Mouse (Mus musculus) thymus, postnatal 0 days (tissue): ENCODE data around the gene Rerg. TPM values are rescaled to one million over a fixed set of nuclear protein-coding genes. Genes with fewer than 3 reads are reported as not detected.

ENCODE experiments used
- DNase-seq: peaks from one replicate; pipeline ENCODE4 v3.0.0-alpha.2; 2015; ENCODE audit warnings: low spot score
- polyA plus RNA-seq: library from polyadenylated mRNA; unstranded; fragments of >200 nt; fragmentation: Nextera tagmentation; extraction: Ambion mirVana; gene quantifications from 2 replicates; pipeline ENCODE4 v1.2.1, GENCODE M21; 2015

The Rerg gene
- polyA plus RNA-seq, 1 experiment from 2014 or later = 1.6 TPM

DNA sequence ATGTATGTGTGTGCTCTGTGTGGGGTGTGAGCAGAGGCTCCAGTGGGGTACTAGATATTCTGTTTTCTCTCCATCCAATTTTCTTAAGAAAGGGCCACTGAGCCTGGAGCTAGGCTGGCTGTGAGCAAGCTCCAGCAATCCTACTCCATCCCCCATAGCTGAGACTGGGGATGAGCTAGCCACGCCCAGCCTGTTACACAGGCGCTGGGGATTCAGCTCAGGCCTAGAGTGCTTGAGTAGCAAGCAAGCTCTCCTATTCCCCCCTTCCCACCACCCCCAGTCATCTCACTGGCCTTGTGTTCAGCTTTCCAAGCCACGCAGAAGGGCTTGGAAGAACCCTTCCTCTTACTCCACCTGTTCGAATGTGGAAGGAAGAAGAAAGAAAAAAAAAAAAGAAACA is 7.2 kb downstream of the Rerg start:
- DNase-seq = no peak

DNA sequence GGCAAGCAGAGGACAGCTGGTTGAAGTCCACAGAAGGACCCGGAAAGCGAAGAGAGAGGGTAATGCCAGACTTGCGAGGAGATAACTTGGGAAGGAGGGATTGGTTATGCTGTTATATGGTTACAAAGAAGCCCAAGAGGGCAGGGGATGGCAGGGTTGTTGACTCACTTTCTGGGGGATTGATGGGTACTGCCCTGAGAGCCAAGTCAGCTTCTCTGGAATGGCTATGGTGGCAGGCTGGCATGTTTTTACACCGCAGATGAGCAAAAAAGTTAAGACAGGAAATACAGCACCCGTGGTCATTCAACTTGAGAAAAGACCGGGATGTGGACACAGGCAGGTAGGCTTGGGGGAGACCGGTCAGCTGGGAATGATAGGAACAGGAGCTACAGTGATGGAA is 7.8 kb downstream of the Rerg start:
- no peak for DNase-seq

GRCm38 (mm10) chr6:137161491-137162088 is 8.7 kb downstream of the Rerg start:
- DNase-seq = no peak

DNA sequence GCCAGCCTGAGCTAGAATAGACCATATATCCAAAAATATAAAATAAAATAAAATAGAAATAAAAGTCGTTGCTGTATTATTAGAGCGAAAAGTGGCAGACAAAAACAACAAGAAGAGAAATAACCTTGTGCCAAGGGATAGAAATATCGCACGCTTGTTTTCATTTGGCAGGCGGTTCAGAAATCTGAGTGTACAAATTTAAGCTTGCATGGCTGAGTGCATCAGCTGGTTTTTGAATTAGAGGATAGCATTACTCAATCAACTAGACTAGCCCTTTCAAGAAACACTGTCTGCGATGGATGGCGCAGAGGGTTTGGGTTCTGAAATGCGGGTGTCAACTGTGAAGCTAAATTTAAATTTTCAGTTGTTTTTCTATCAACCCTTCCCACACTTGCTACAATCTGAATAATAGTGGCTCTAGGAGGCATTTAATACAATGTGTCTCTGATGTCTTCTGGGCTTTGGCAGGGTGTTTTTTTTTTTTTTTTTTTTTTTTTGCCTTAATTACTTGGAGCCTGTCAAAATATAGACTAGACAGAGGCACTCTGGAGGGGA is 10.8 kb downstream of the Rerg start:
- no peak for DNase-seq

DNA sequence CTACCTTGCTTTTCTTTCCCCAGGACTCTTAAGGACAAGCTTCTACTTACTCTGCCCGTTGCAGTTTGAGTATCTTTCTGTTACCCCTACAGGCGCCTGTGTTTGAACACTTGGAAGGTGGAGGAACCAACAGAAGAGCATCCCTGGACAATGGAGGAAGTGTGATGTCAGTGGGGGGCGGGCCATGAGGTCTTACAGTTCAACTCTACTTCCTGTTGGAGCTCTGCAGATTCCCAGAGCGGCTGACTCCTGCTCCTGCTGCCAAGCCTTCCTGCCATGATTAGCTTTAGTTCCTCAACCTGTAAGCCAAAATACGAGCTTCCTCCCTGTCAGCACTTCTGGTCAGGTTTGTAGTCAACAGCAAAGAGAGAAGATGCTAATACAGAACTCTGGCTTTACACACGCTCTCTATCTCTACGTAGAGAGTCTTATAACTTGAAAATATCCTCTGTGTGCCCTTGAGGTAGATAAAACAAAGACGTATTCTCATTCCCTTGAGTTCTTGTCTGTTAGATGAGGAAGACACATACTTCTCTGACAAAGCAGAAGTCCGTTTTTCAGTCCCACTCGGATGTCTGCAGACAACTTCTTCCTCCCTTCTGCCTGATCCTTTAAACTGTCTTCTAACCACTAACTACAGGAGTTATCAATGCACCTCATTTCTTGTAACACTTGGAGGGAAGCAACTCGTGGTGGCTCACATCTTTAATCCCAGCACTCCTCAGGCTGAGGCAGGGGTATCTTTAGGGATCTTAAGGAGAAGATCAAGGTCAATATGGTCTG is 13.7 kb downstream of the Rerg start:
- peak; percentile 3 for DNase-seq

DNA sequence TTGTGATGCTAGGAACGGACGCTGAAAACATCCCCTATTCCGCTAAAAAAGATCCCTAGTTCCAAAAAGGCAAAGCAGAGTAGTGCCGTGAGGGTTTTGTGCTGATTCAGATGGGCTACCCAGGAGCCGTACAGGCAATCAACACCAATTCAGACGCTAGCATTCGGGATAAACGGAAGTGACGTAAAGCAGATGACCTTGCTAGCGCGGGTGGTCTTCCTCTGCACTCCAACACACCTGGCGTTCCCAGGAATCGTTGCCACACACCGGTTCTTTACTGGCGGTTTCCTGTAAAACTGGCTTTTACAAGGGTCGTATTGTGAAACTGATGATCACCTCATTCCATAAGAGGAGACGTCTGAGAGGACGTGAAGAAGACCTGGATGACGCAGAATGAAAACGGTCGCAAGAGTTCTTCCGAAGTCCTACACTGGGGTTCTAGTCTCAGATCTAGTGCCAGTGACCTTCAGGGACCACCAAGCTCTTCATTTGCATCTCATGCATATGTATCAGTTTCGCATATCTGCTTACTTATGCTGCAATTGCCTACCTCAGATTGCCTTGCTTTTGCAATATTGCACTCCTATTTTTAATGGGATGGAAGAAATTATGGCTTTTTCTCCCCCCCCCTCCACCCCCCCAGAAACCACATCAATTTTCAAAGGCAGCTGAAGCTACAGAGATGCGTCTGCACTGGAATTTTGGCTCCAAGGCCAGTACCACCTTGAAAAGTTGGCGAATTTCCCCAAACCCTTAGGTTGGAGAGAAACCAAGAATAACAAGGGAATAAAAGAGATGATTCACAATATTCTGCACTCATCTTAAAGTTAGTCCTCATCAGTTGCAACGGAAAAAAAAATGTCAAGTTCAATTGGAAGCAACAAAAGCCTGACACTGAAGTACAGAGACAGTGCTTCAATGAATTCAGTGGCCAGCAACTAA is 14.8 kb downstream of the Rerg start:
- DNase-seq = no peak

DNA sequence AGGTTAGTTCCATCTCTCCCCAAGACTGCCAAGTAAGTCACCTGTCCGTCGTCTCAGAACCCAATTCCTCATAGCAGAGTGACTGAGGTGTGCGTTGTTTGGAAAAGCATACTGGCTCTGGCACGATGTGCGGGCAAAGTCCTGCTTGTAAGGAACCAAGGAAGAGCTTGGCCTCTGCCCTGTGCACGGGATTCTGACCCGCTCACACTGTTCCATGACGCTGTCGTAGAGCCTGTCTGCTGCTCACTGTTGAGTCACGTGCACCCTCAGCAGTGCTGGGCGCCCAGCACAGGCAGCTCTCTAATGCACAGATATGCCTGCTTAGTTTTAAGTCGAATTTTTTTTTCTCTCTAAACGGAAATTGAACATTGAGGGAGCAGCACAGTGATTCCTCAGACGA is 17.3 kb downstream of the Rerg start:
- DNase-seq = no peak

DNA sequence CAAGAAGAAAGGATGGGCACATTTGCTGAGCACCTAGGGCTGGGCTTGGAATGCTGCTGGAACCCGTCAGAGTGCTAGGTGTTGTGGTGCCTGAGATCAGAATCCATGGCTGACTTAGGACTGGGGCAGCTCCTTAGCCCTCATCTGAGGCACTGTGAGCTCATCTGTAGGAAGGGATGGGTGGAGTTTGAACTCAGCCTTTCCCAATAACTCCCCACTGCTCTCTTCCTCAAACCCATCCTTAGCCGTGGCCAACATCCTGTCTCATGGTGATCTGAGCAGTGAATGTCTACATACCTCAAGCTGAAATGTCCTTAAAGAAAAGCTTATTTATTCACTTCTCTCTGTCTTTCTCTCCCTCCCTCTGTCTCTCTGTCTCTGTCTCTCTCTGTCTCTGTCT is 19.3 kb downstream of the Rerg start:
- DNase-seq = no peak

- DNase-seq = no peak
Measured at GRCm38 (mm10) chr6:137149833-137150232, 20.5 kb downstream of the Rerg start.

DNA sequence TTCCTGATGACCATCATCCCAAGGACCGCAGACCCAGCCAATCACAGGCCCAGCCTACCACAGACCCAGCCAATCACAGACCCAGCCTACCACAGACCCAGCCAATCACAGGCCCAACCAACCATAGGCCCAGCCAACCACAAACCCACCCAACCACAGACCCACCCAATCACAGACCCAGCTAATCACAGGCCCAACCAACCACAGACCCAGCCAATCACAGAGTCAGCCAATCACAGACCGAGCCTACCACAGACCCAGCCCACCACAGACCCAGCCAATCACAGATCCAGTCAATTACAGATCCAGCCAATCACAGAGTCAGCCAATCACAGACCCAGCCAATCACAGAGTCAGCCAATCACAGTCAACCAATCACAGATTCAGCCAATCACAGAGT is 23.4 kb downstream of the Rerg start:
- DNase-seq = no peak

GRCm38 (mm10) chr6:137145611-137146010 is 24.7 kb downstream of the Rerg start:
- DNase-seq = no peak

- DNase-seq = no peak
Measured at GRCm38 (mm10) chr6:137144958-137145535, 25.2 kb downstream of the Rerg start.

GRCm38 (mm10) chr6:137144526-137144840 is 25.8 kb downstream of the Rerg start:
- DNase-seq = no peak

DNA sequence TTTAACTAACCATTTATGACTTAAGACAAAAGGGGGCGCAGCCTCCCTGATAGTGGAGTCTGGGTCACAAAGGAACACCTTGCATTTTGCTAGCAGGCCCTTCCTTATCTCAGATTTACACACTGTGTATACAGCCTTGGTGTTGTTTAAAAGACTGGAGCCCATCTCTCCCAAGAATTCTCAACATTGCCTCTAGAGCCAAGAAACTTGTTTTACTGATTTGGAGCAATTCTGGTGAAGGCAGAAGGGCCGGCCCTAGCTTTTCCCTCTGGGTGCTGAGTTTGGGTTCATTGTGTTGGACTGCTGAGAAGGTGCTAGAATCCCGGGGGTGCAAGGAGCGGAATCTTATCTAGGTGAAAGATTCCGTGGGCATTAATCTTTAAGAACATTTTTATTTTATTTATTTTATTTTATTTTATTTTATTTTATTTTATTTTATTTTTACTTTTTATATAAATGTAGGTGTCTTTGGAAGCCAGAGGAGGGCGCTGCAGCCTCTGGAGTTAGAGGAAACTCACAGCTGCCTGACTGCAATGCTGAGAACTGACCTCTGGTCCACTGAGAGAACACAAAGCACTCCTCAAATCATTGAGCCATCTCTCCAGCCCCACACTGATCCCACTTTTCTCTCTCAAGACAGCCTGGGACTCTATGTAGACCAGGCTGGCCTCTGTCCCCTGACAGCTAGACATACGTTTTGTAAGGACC is 26.3 kb downstream of the Rerg start:
- no peak for DNase-seq

DNA sequence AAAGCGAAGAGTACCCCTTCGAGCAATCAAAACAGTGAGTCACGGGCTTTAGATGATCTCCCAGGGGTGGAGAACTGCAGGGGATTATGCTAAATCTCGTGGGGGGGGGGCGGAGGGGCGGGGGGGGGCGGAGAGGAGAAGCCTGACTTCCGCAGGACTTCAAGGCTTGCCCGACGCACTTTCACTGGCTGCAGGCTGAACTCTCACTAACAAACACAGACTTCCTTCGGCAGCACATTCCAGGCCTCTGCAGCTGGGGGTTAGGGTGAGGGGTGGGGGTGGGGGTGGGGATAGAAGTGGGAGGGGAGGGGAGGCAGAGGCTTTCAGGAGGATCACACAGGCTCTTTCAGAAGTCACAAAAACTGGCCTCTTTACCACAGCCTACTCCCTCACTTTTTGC is 27.5 kb downstream of the Rerg start:
- no peak for DNase-seq

GRCm38 (mm10) chr6:137141247-137141820 is 29.0 kb downstream of the Rerg start:
- DNase-seq = no peak

DNA sequence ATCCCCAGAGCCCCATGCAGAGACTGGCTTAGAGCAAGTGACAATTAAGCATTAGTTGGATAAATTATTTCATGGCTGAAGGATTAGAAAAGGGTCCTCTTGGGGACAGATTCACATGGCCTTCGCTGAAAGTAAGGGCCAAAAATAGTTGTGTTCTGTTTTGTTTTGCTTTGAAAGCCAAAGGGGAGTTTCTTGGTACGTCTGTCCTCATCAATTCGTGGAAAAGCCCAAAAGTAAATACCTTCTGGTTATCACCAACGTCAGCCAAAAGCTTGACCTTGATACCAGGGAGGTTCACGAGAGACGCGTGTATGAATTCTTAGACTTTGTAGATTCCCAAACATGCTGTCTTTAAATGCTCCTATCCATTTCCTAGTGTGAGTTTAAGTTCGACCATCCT is 31.5 kb downstream of the Rerg start:
- no peak for DNase-seq

- no peak for DNase-seq
Measured at GRCm38 (mm10) chr6:137138391-137138790, 31.9 kb downstream of the Rerg start.

- DNase-seq = no peak
Measured at GRCm38 (mm10) chr6:137136401-137136800, 33.9 kb downstream of the Rerg start.
